Mouse (Mus musculus): ENCODE results near the gene 9530002B09Rik. TPM values are rescaled to one million over a fixed set of nuclear protein-coding genes. Genes with fewer than 3 reads are reported as not detected.

Gene 9530002B09Rik
- polyA plus RNA-seq (2014; fragmentation: Nextera tagmentation; extraction: Ambion mirVana) = not detected in 2 replicates

DNA sequence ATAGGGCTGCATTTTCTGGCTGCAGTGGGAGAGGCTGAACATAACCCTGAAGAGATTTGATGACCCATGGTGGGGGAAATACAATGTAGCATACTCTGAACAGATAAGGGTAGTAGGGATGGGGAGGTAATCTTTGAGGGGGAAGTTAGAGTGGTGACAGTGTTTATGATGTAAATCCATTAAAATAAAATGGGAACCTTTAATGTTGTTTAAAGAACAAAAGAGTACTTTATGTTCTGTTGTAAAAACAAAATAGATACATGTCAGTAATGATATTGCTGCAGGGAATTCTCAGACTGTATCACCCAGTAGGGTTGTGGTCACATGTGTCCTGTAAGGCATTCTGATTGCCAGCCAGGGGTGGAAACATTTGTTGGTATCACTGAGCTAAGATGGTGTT is at the start of gene 9530002B09Rik:
Gene 9530002B09Rik (plus strand): TSS at position 301 of the 400 bp plus-strand sequence.
- H3K27me3 ChIP-seq (ENCODE audit: control insufficient read depth, insufficient read depth, low read length) = no peaks in the 10 kb centered on the region
- H3K27ac ChIP-seq (ENCODE audit: low read depth, low read length) = no peak within 1 kb of the TSS
- H3K4me1 ChIP-seq (replicated peaks; ENCODE audit: control insufficient read depth, insufficient read depth, low read length) = no peaks in the 10 kb centered on the region
- H3K9ac ChIP-seq (ENCODE audit: low read length) = no peak within 1 kb of the TSS
- no peak for ATAC-seq (replicated peaks; ENCODE audit: low FRiP score)
- no peaks in the 10 kb centered on the region for H3K36me3 ChIP-seq (ENCODE audit: control insufficient read depth, insufficient read depth, low read length)
- no peak for DNase-seq (ENCODE audit: low spot score)
- H3K4me2 ChIP-seq (ENCODE audit: low read depth, low read length, severe bottlenecking) = no peak within 1 kb of the TSS
- peaks cover 7% of the 10 kb centered on the region; the same call in 1 of the 2 replicates for H3K9me3 ChIP-seq (ENCODE audit: control insufficient read depth, low read length)
- no peak within 1 kb of the TSS for H3K4me3 ChIP-seq (ENCODE audit: low read depth, low read length)

Other genes with a start within 250 kb of the 9530002B09Rik start
- 76.4 and 81.0 TPM in 2 replicates for gene Ppt1, start 147.0 kb downstream of the 9530002B09Rik start, polyA plus RNA-seq (2014; fragmentation: Nextera tagmentation; extraction: Ambion mirVana)
- 69.4 and 73.9 TPM in 2 replicates for gene Cap1, start 196.8 kb downstream of the 9530002B09Rik start, polyA plus RNA-seq (2014; fragmentation: Nextera tagmentation; extraction: Ambion mirVana)

Data from forebrain, embryonic 11.5 days (tissue).